Mouse (Mus musculus) thymus, adult 2 months (tissue): Measurements from ENCODE around the gene Hecw2. TPM values are rescaled to one million over a fixed set of nuclear protein-coding genes. Genes with fewer than 3 reads are reported as not detected.

Source experiments
- DNase-seq: peaks from one replicate; pipeline ENCODE4 v3.0.0; 2021
- H3K27ac ChIP-seq: fragments of 200-500 bp; 2 replicates; pipeline ENCODE4 v1.5.1; 2012; ENCODE audit warnings: low read length, control low read depth; ENCODE audit not compliant: control insufficient read depth, insufficient read depth
- H3K27me3 ChIP-seq: fragments of 200-500 bp; 2 replicates; pipeline ENCODE4 v1.6.1; 2012; ENCODE audit warnings: mild to moderate bottlenecking, low read length, moderate library complexity, mixed read lengths; ENCODE audit not compliant: control insufficient read depth, insufficient read depth
- H3K36me3 ChIP-seq: fragments of 200-500 bp; 2 replicates; pipeline ENCODE4 v1.6.1; 2012; ENCODE audit warnings: mild to moderate bottlenecking, low read length, moderate library complexity; ENCODE audit not compliant: control insufficient read depth, insufficient read depth
- H3K4me1 ChIP-seq: fragments of 200-500 bp; replicated peaks from 2 replicates; pipeline ENCODE4 v1.6.1; 2012; ENCODE audit warnings: low read length; ENCODE audit not compliant: control insufficient read depth, insufficient read depth
- H3K4me3 ChIP-seq: fragments of 200-500 bp; 2 replicates; pipeline ENCODE4 v1.5.1; 2012; ENCODE audit warnings: mild to moderate bottlenecking, low read length, control low read depth, moderate library complexity; ENCODE audit not compliant: control insufficient read depth, insufficient read depth
- CTCF ChIP-seq: fragments of 200-500 bp; IDR thresholded peaks from 2 replicates; pipeline ENCODE4 v1.5.1; 2012; ENCODE audit warnings: mild to moderate bottlenecking, control low read depth, low read length, moderate library complexity, borderline replicate concordance; ENCODE audit not compliant: control insufficient read depth, poor library complexity, insufficient read depth; ENCODE audit errors: extremely low read depth
- POLR2A ChIP-seq: fragments of 200-500 bp; IDR thresholded peaks from 2 replicates; pipeline ENCODE4 v1.6.1; 2012; ENCODE audit warnings: mild to moderate bottlenecking, low read length, control low read depth, moderate library complexity; ENCODE audit not compliant: control insufficient read depth, poor library complexity, insufficient read depth; ENCODE audit errors: extremely low read depth
- WGBS: fragments of 180-500 bp; shearing (Covaris S2); methylation state at CpG from one replicate; pipeline ENCODE4 v1.1.7; 2018; 5-methylcytosine and 5-hydroxymethylcytosine counted together
- polyA plus RNA-seq: library from polyadenylated mRNA; depleted of rRNA; stranded (reverse); fragments of >200 nt; gene quantifications from 2 replicates; pipeline ENCODE4 v1.2.3, GENCODE M21; 2012

Hecw2 gene
- polyA plus RNA-seq, 1 experiment, result 0.55 TPM

DNA sequence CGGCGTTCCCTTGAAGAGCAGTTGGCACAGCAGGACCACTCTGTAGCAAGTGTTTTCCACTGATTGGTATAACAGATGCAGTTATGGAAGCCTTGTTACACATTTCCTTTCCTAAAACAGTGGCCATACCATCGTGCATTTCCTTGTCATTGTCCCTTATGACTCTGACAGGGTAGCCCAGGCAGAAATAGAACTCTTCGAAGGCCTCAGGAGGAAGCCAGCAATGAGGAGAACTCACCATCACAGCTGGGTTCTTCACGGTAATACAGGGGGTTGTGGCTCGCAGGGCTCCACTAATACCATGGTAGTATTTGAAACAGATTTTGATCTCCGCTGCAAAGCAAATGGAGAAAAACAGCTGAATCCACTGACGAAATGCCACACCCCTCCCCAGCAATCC, 252.5 kb downstream of the Hecw2 start:
- H3K27me3 ChIP-seq, result no peaks in the 10 kb centered on the region
- WGBS, result 90% methylated on average over 8 of the region's 8 CpGs
- no peak for TF ChIP-seq POLR2A
- TF ChIP-seq CTCF, result no peak
- H3K4me3 ChIP-seq, result no peak overlapping the region
- H3K4me1 ChIP-seq, result no peaks in the 10 kb centered on the region; the same call in 1 of the 2 replicates
- DNase-seq, result no peak
- H3K36me3 ChIP-seq, result no peaks in the 10 kb centered on the region
- H3K27ac ChIP-seq, result no peak overlapping the region

GRCm38 (mm10) chr1:53941528-53941927, 253.4 kb downstream of the Hecw2 start:
- WGBS, result 93% methylated on average over 3 of the region's 3 CpGs
- Histone ChIP-seq H3K4me3 (no peak overlapping the region), H3K4me1 (no peaks in the 10 kb centered on the region; the same call in 1 of the 2 replicates), H3K27me3 (no peaks in the 10 kb centered on the region), H3K27ac (no peak overlapping the region), H3K36me3 (no peaks in the 10 kb centered on the region)
- TF ChIP-seq POLR2A, result no peak
- no peak for TF ChIP-seq CTCF
- DNase-seq, result no peak

GRCm38 (mm10) chr1:53940268-53941017, 254.5 kb downstream of the Hecw2 start:
- Histone ChIP-seq H3K4me3 (no peak overlapping the region), H3K27ac (no peak overlapping the region), H3K27me3 (no peaks in the 10 kb centered on the region), H3K36me3 (no peaks in the 10 kb centered on the region), H3K4me1 (no peaks in the 10 kb centered on the region; the same call in 1 of the 2 replicates)
- no peak for DNase-seq
- 33% methylated on average over 13 of the region's 13 CpGs for WGBS
- no peak for TF ChIP-seq CTCF

- no peak for TF ChIP-seq POLR2A
- no peak for TF ChIP-seq CTCF
- DNase-seq, result no peak
- Histone ChIP-seq H3K36me3 (no peaks in the 10 kb centered on the region), H3K27ac (no peak overlapping the region), H3K4me1 (no peaks in the 10 kb centered on the region), H3K27me3 (no peaks in the 10 kb centered on the region), H3K4me3 (no peak overlapping the region)
- WGBS, result 83% methylated on average over 4 of the region's 4 CpGs
Measured at GRCm38 (mm10) chr1:53939291-53939690, 255.7 kb downstream of the Hecw2 start.

DNA sequence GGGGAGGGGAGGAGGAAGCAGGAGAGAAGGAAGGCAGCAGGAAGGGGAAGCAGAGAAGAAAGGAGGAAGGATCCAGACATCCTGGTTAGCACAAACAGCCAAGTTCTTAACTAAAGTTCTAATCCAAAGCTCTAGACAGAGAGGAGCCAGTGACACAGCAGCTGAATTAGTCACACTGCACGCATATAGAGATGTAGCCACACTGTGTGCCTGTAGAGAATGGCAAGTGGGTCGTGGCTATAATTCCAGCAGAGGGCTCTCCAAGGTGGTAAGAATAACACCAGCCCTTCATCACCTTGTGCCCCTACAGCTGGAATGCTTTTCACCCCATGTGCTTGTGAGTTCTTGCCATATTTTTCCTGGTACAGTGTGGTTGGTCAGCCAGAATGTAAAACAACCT, 261.7 kb downstream of the Hecw2 start:
- Histone ChIP-seq H3K27me3 (no peaks in the 10 kb centered on the region), H3K36me3 (no peaks in the 10 kb centered on the region), H3K4me1 (no peaks in the 10 kb centered on the region), H3K27ac (no peak overlapping the region), H3K4me3 (no peak overlapping the region)
- no peak for TF ChIP-seq CTCF
- TF ChIP-seq POLR2A, result no peak
- no peak for DNase-seq
- whole genome bisulfite sequencing, result 79% methylated on average over 2 of the region's 2 CpGs

DNA sequence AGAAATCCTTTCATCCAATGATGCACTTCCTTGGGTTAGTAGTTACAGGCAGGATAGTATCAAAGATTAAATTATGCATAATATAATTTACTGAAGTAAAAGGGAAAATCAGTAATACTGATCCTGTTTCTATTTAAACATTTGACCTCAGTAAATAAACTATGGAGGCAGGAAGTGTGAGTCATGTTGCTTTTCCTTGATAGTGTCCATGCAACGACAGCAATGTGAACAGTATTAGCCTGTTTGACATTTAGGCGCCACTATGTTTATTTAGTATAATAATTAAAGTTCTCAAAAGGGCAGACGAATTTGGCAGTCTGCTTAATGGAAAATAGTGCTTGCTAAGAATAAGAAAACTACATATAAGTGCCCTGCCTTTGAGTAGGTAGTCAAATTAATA, 263.7 kb downstream of the Hecw2 start:
- WGBS, result 73% methylated on average over 3 of the region's 3 CpGs
- DNase-seq, result no peak
- no peaks in the 10 kb centered on the region for H3K4me1 ChIP-seq

More for the DNA sequence above, 263.7 kb downstream of the Hecw2 start:
- no peak overlapping the region for H3K4me3 ChIP-seq
- H3K27me3 ChIP-seq, result no peaks in the 10 kb centered on the region
- TF ChIP-seq POLR2A (no peak), CTCF (no peak)
- no peak overlapping the region for H3K27ac ChIP-seq
- H3K36me3 ChIP-seq, result no peaks in the 10 kb centered on the region
